ENCODE assay signal across 8 mouse cellular contexts in genomic region chr12:32820688-32821503, GRCm38 (mm10). TPM values are rescaled to one million over a fixed set of nuclear protein-coding genes. Genes with fewer than 3 reads are reported as not detected.
A peak's percentile ranks its signal among the peaks of the same experiment; 100 is the strongest.
DNase-seq lines count a peak whose midpoint lies in the region; ATAC-seq lines count a peak whose summit lies in the region.

No protein-coding gene starts in this region.

- no peaks in the 10 kb centered on the region for H3K27me3 ChIP-seq in hindbrain, embryonic 16.5 days (replicated peaks; ENCODE audit: control insufficient read depth, insufficient read depth, low read length)

- H3K9ac ChIP-seq in hindbrain, embryonic 16.5 days (ENCODE audit: low read depth, low read length): peak overlapping the region; percentile 88

- H3K4me2 ChIP-seq in hindbrain, embryonic 16.5 days (ENCODE audit: low read length): peak overlapping the region; percentile 62

- peaks cover 10% of the 10 kb centered on the region for H3K4me1 ChIP-seq in hindbrain, embryonic 16.5 days (ENCODE audit: control insufficient read depth, insufficient read depth, low read depth, low read length)

- peak overlapping the region; percentile 96 for H3K27ac ChIP-seq in hindbrain, embryonic 16.5 days (ENCODE audit: low read depth, low read length)

- no peaks in the 10 kb centered on the region for H3K9me3 ChIP-seq in hindbrain, embryonic 16.5 days (ENCODE audit: control insufficient read depth, low read length)

- 2% methylated on average over 28 of the region's 49 CpGs for WGBS in hindbrain, embryonic 16.5 days

- H3K36me3 ChIP-seq in hindbrain, embryonic 16.5 days (ENCODE audit: control insufficient read depth, insufficient read depth, low read length): peaks cover 2% of the 10 kb centered on the region; the same call in 1 of the 2 replicates

- peak; percentile 82 for DNase-seq in ZHBTc4 (ENCODE audit: low read depth, low spot score)
- DNase-seq in cerebellum, postnatal 36 days: peak; percentile 71 to 81
- peak; percentile 75 for DNase-seq in gastrocnemius, adult 18-20 months (ENCODE audit: low spot score)
- DNase-seq in left cerebral cortex, adult 8-10 months (ENCODE audit: low spot score in 2 of 2): peak; percentile 39 to 62
- peak; percentile 59 for DNase-seq in right cerebral cortex, postnatal 4 days

- H3K4me3 ChIP-seq in hindbrain, embryonic 16.5 days (ENCODE audit: low read length): peak overlapping the region; percentile 76

- peak; percentile 82 for ATAC-seq in hindbrain, embryonic 16.5 days
- ATAC-seq in megakaryocyte, adult 5-6 weeks (ENCODE audit: poor library complexity, severe bottlenecking): peak; percentile 38
- ATAC-seq in monocyte, adult 5-6 weeks (replicated peaks; ENCODE audit: insufficient number of reproducible peaks, low FRiP score, low TSS enrichment, poor library complexity, severe bottlenecking): no peak

RNA-seq across cellular contexts. Expression of gene Nampt, which starts 1.6 kb away (rescaled TPM):
- total RNA-seq in gastrocnemius, adult 18-20 months (2021): 10 to 100 TPM; 74.1 to 88.1 TPM
- polyA plus RNA-seq in hindbrain, embryonic 16.5 days (2015; fragmentation: Nextera tagmentation; extraction: Ambion mirVana): 31.8 and 32.3 TPM in 2 replicates
- total RNA-seq in left cerebral cortex, adult 8-10 months (2022): 10 to 100 TPM; 31.2 to 35.2 (median 34.0) TPM
- total RNA-seq in megakaryocyte, adult 5-6 weeks (2015): 45.6 and 60.0 TPM in 2 replicates
- total RNA-seq in megakaryocyte, adult 5-6 weeks (2017): 46.5 and 57.5 TPM in 2 replicates
- 32.6 to 76.0 TPM (median 65.6 TPM) in 3 replicates for total RNA-seq in monocyte, adult 5-6 weeks (2017)
